Mouse (Mus musculus): ENCODE measurements around the gene Mtss1l. TPM values are rescaled to one million over a fixed set of nuclear protein-coding genes. Genes with fewer than 3 reads are reported as not detected.

The Mtss1l gene
- 2.3 TPM for polyA plus RNA-seq (2014; fragmentation: Illumina TruSeq; extraction: RNeasy Lipid Tissue Mini Kit (QIAGEN cat#74804); ENCODE audit: low read depth, low replicate concordance)

DNA sequence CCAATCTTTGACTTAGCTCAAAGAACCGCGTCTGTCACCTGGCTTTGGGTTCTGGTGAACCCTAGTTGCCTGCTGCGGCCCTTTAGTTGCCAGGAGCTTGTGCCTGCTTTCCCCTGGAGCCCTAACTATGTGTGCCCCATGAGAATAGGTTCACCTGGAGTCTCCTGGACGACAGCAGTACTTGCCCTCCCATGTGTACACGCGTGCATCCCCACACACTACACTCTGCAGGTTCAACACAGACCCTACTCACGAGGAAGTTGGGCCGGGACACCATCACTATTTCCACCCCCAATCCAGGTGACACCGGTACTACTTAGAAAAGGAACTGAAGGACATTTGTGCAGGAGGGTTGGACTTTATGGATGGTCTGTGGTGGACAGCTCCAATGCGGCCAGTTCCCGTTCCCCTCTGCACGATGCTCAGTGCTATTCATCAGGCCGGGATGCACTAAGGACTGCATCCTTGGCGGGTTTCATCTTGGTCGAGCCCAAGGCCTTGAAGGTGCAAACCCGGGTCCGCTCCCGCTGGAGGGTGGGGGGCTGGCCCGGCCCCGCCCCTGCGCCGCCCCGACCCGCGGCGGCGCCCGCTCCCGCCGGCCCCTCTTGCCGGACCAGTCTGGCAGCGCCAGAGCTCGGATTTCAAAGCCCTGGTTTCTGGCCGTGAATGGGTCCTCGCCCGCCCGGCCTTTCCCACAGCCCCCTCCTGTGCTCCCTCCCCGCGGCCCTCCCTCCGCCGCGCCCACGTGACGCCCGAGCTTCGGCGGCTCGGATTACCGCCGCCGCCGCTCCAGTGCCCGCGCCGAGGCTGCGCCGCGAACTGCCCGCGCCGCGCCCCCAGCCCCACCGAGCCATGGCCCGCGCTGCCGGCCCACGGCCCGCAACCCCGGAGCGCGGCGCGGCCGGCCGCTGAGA is at the start of gene Mtss1l:
TSS of gene Mtss1l (plus strand) at position 792 of the 914 bp plus-strand sequence.

Other genes starting within 250 kb of the Mtss1l start
- gene Vac14, start 102.9 kb upstream of the Mtss1l start, polyA plus RNA-seq (2014; fragmentation: Illumina TruSeq; extraction: RNeasy Lipid Tissue Mini Kit (QIAGEN cat#74804); ENCODE audit: low read depth, low replicate concordance) = 3.5 TPM
- gene Il34, start 84.4 kb downstream of the Mtss1l start, polyA plus RNA-seq (2014; fragmentation: Illumina TruSeq; extraction: RNeasy Lipid Tissue Mini Kit (QIAGEN cat#74804); ENCODE audit: low read depth, low replicate concordance) = 1.5 TPM
- 18.3 TPM for gene Cog4, start 125.1 kb downstream of the Mtss1l start, polyA plus RNA-seq (2014; fragmentation: Illumina TruSeq; extraction: RNeasy Lipid Tissue Mini Kit (QIAGEN cat#74804); ENCODE audit: low read depth, low replicate concordance)
- gene Sf3b3, start 125.3 kb downstream of the Mtss1l start, polyA plus RNA-seq (2014; fragmentation: Illumina TruSeq; extraction: RNeasy Lipid Tissue Mini Kit (QIAGEN cat#74804); ENCODE audit: low read depth, low replicate concordance) = 47.3 TPM
- gene Fuk, start 181.0 kb downstream of the Mtss1l start, polyA plus RNA-seq (2014; fragmentation: Illumina TruSeq; extraction: RNeasy Lipid Tissue Mini Kit (QIAGEN cat#74804); ENCODE audit: low read depth, low replicate concordance) = 1.2 TPM
- gene St3gal2, start 198.4 kb downstream of the Mtss1l start, polyA plus RNA-seq (2014; fragmentation: Illumina TruSeq; extraction: RNeasy Lipid Tissue Mini Kit (QIAGEN cat#74804); ENCODE audit: low read depth, low replicate concordance) = 9.0 TPM